Mouse (Mus musculus): ENCODE data around the gene Ifitm3.

DNA sequence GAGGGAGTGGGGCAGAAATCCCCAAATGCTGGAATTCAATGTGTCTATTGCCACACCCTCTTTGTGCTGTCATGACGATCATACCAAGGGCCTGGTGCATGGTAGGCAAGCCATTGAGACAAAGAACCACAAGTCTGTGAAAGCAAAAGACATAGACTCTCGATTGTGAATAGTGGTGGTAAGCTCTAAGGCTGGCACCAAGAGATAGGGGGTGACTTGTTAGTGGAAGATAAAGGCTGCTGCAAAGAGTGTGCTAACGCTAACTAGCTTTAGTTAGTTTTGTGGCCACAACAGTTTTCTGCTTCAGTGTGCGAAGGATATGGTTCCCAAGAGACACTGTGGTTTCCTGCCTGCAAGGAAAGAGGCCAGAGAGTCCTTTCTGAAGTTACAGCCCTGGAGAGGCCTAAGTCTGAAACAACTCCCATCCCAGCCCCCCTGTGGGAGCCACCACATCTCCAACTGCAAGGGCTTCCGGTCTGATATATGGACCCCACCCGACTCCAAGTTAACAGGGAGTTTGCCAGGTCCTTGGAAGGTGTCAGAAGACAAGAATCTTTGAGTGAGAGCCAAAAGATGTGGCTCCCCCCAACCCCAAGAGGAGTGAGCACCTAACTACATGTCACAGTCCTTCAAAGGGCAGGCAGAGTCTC, 36.5 kb upstream of the Ifitm3 start:
- TF ChIP-seq CTCF (IDR thresholded peaks at IDR 0.05; ENCODE audit: control insufficient read depth, insufficient read depth, insufficient replicate concordance, low read depth, low read length) (no peak), POLR2A (IDR thresholded peaks at IDR 0.05; ENCODE audit: control insufficient read depth, low read depth, low read length) (no peak)
